Mouse (Mus musculus) brain, embryonic 14.5 days (tissue): ENCODE data around the gene Sobp.

Experiments used
- CTCF ChIP-seq: fragments of 200-500 bp; IDR thresholded peaks from 2 replicates; pipeline ENCODE4 v1.5.1; 2012; ENCODE audit warnings: inconsistent platforms, mild to moderate bottlenecking, moderate library complexity, borderline replicate concordance; ENCODE audit not compliant: insufficient read depth, insufficient read length; ENCODE audit errors: extremely low read depth
- POLR2A ChIP-seq: fragments of 200-500 bp; IDR thresholded peaks from 2 replicates; pipeline ENCODE4 v1.6.1; 2012; ENCODE audit warnings: mild to moderate bottlenecking, inconsistent platforms, borderline replicate concordance; ENCODE audit not compliant: poor library complexity, insufficient read depth, insufficient read length, severe bottlenecking; ENCODE audit errors: extremely low read depth

DNA sequence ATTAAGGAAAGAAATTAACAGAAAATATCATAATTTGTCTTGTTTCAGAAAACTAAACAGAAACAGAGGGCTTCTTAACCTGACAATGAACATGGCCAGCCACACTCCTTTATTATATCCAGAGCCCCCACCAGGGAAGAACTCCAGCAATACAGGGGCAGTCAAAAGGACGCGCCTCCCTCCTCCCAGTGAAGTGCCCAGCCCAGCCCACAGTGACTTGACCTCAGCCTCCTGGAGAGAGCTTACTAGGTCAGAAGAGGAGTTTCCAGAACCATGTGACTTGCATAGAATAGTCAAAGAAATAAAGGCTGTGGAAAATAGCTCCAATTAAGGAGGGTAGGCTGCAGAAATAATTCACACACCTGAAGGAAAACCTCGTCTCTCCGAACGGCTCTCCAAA lies 73.8 kb downstream of the Sobp start:
- TF ChIP-seq POLR2A (no peak), CTCF (no peak)
